Mouse (Mus musculus): ENCODE measurements around the gene Nxf1. TPM values are rescaled to one million over a fixed set of nuclear protein-coding genes. Genes with fewer than 3 reads are reported as not detected.
A peak's percentile ranks its signal among the peaks of the same experiment; 100 is the strongest.

Gene Nxf1
- polyA plus RNA-seq, 1 experiment from 2014 or later, result 182 TPM

- DNase-seq (ENCODE audit: low spot score), result no peak
Observed at GRCm38 (mm10) chr19:8760757-8761156, 3.9 kb downstream of the Nxf1 start.

GRCm38 (mm10) chr19:8763276-8763675 is 6.4 kb downstream of the Nxf1 start:
- DNase-seq (ENCODE audit: low spot score), result no peak

- DNase-seq (ENCODE audit: low spot score), result no peak
Observed at GRCm38 (mm10) chr19:8765562-8765961, 8.7 kb downstream of the Nxf1 start.

- DNase-seq (ENCODE audit: low spot score), result peak; percentile 85
Observed at GRCm38 (mm10) chr19:8770567-8771270, 13.8 kb downstream of the Nxf1 start, which contains the start of gene Tmem223. TSS of gene Tmem223 (plus strand) at chr19:8770996.

GRCm38 (mm10) chr19:8772996-8773395 is 16.1 kb downstream of the Nxf1 start:
- DNase-seq (ENCODE audit: low spot score), result no peak

GRCm38 (mm10) chr19:8773409-8773808 is 16.5 kb downstream of the Nxf1 start:
- no peak for DNase-seq (ENCODE audit: low spot score)

GRCm38 (mm10) chr19:8774086-8774835 is 17.4 kb downstream of the Nxf1 start, which contains the start of gene Tmem179b:
TSS of gene Tmem179b (minus strand) at chr19:8774467.
- DNase-seq (ENCODE audit: low spot score), result peak; percentile 96

- DNase-seq (ENCODE audit: low spot score), result no peak
Observed at GRCm38 (mm10) chr19:8774951-8775421, 18.1 kb downstream of the Nxf1 start.

GRCm38 (mm10) chr19:8786008-8786781 is 29.3 kb downstream of the Nxf1 start, which contains the start of gene Taf6l:
TSS of gene Taf6l (minus strand) at chr19:8786417.
- peak; percentile 96 for DNase-seq (ENCODE audit: low spot score)

- no peak for DNase-seq (ENCODE audit: low spot score)
Observed at GRCm38 (mm10) chr19:8788521-8788920, 31.6 kb downstream of the Nxf1 start.

GRCm38 (mm10) chr19:8789171-8789570 is 32.3 kb downstream of the Nxf1 start:
- no peak for DNase-seq (ENCODE audit: low spot score)

- DNase-seq (ENCODE audit: low spot score), result no peak
Observed at GRCm38 (mm10) chr19:8790171-8790570, 33.3 kb downstream of the Nxf1 start.

GRCm38 (mm10) chr19:8798264-8798946 is 41.5 kb downstream of the Nxf1 start, which contains the start of gene Polr2g:
TSS of gene Polr2g (minus strand) at chr19:8798577.
- DNase-seq (ENCODE audit: low spot score), result peak; percentile 93

GRCm38 (mm10) chr19:8798947-8799315 is 42.1 kb downstream of the Nxf1 start:
- no peak for DNase-seq (ENCODE audit: low spot score)

- DNase-seq (ENCODE audit: low spot score), result peak; percentile 96
Observed at GRCm38 (mm10) chr19:8802130-8802821, 45.4 kb downstream of the Nxf1 start, which contains the start of gene Zbtb3. TSS of gene Zbtb3 (plus strand) at chr19:8802555.

- no peak for DNase-seq (ENCODE audit: low spot score)
Observed at GRCm38 (mm10) chr19:8803204-8803780, 46.4 kb downstream of the Nxf1 start.

GRCm38 (mm10) chr19:8803879-8804660 is 47.2 kb downstream of the Nxf1 start:
- DNase-seq (ENCODE audit: low spot score), result no peak

- no peak for DNase-seq (ENCODE audit: low spot score)
Observed at GRCm38 (mm10) chr19:8806810-8807209, 49.9 kb downstream of the Nxf1 start.

- no peak for DNase-seq (ENCODE audit: low spot score)
Observed at GRCm38 (mm10) chr19:8815812-8816211, 58.9 kb downstream of the Nxf1 start.
